Comparison of ENCODE assay signal across 11 mouse cellular contexts in the genomic region with DNA sequence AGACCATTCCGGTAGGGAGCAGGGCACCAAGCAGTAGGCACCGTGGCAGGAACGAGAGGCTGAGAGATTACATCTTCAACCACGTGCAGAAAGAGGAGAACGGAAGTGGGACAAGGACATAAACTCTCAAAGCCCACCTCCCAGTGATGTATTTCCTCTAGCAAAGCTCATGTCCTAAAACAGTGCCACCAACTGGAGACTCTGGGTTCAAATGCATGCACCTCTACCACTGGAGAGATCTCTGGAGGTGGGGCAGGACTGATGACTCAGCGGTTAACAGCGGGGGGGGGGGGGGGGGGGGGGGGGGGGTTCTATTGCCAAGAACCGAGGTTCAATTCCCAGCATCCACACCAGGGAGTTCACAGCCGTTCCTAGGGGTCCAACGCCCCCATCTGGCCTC.
"Had no signal": no experiment of that assay in that cellular context is flagged by ENCODE, and none has a peak within 500 bp of the region (broad histone marks: within the 10 kb centered on the region; RNA-seq: fewer than 3 reads in every experiment).

No protein-coding gene starts in this region.

- H3K9me3 ChIP-seq: limb, embryonic 15.5 days had no signal

- ATAC-seq: liver, embryonic 12.5 days; midbrain, embryonic 13.5 days had no signal

- H3K4me3 ChIP-seq: kidney, embryonic 15.5 days; left cerebral cortex, adult 2 months; limb, embryonic 15.5 days; liver, embryonic 12.5 days; midbrain, embryonic 13.5 days had no signal

- H3K4me1 ChIP-seq: liver, embryonic 12.5 days had no signal

- DNase-seq: kidney, postnatal 14 days; lung, embryonic 14.5 days; lung, postnatal 14 days; right cerebral cortex, postnatal 14 days; thymus, adult 2 months; thymus, postnatal 25 days had no signal

- H3K36me3 ChIP-seq: kidney, embryonic 15.5 days; limb, embryonic 15.5 days; liver, embryonic 12.5 days; midbrain, embryonic 13.5 days had no signal

- H3K4me2 ChIP-seq: kidney, embryonic 15.5 days; limb, embryonic 15.5 days; liver, embryonic 12.5 days; lung, embryonic 14.5 days; midbrain, embryonic 13.5 days had no signal

- H3K27ac ChIP-seq: kidney, embryonic 15.5 days; left cerebral cortex, adult 2 months; limb, embryonic 15.5 days; liver, embryonic 12.5 days; midbrain, embryonic 13.5 days had no signal

- H3K27me3 ChIP-seq: kidney, embryonic 15.5 days; limb, embryonic 15.5 days; liver, embryonic 12.5 days; midbrain, embryonic 13.5 days had no signal

- H3K9ac ChIP-seq: kidney, embryonic 15.5 days; limb, embryonic 15.5 days; liver, embryonic 12.5 days; lung, embryonic 14.5 days; midbrain, embryonic 13.5 days had no signal
